Mouse (Mus musculus) liver, postnatal 0 days (tissue): ENCODE measurements around the gene Ccdc7a. TPM values are rescaled to one million over a fixed set of nuclear protein-coding genes. Genes with fewer than 3 reads are reported as not detected.
A peak's percentile ranks its signal among the peaks of the same experiment; 100 is the strongest.
"Not testable (repeated sequence)": the region's sequence is repeated elsewhere in the genome, so short reads cannot be mapped to it uniquely, and the experiment has no call there.

Source experiments
- ATAC-seq: fragments of 200-750 bp; cut with Nextera tagmentation; 2 replicates; pipeline ENCODE4 v1.8.0; 2017; ENCODE audit warnings: mild to moderate bottlenecking, moderate library complexity
- DNase-seq: peaks from one replicate; pipeline ENCODE4 v3.0.0-alpha.2; 2016
- H3K27ac ChIP-seq: fragments of 300-500 bp; sonication (generic); 2 replicates; pipeline ENCODE4 v1.5.1; 2014; ENCODE audit warnings: antibody characterized with exemption, moderate library complexity, mild to moderate bottlenecking, low read depth
- H3K27me3 ChIP-seq: fragments of 300-500 bp; sonication (generic); 2 replicates; pipeline ENCODE4 v1.6.1; 2014; ENCODE audit warnings: low read length, control low read depth, mixed read lengths; ENCODE audit not compliant: insufficient read depth
- H3K36me3 ChIP-seq: fragments of 300-500 bp; sonication (generic); replicated peaks from 2 replicates; pipeline ENCODE4 v1.6.1; 2014; ENCODE audit warnings: mild to moderate bottlenecking, control low read depth, low read length, moderate library complexity, mixed read lengths; ENCODE audit not compliant: insufficient read depth
- H3K4me1 ChIP-seq: fragments of 300-500 bp; sonication (generic); 2 replicates; pipeline ENCODE4 v1.6.1; 2014; ENCODE audit warnings: antibody characterized with exemption, mild to moderate bottlenecking, control low read depth; ENCODE audit not compliant: insufficient read depth
- H3K4me2 ChIP-seq: fragments of 300-500 bp; sonication (generic); 2 replicates; pipeline ENCODE4 v1.6.1; 2014; ENCODE audit warnings: low read depth, mild to moderate bottlenecking, low read length, moderate library complexity, mixed read lengths
- H3K4me3 ChIP-seq: fragments of 300-500 bp; sonication (generic); 2 replicates; pipeline ENCODE4 v1.5.1; 2014; ENCODE audit warnings: low read depth, low read length
- H3K9ac ChIP-seq: fragments of 300-500 bp; sonication (generic); replicated peaks from 2 replicates; pipeline ENCODE4 v1.6.1; 2014; ENCODE audit warnings: mild to moderate bottlenecking, moderate library complexity
- H3K9me3 ChIP-seq: fragments of 300-500 bp; sonication (generic); 2 replicates; pipeline ENCODE4 v1.6.1; 2016; ENCODE audit warnings: mild to moderate bottlenecking, control low read depth, low read length, mixed read lengths
- CTCF ChIP-seq: sonication (generic); IDR thresholded peaks from 2 replicates; pipeline ENCODE4 v1.5.1; 2016; ENCODE audit warnings: antibody characterized with exemption, low read depth
- EP300 ChIP-seq: IDR thresholded peaks from 2 replicates; pipeline ENCODE4 v1.6.1; 2016; ENCODE audit warnings: antibody characterized with exemption, low read depth, mild to moderate bottlenecking
- WGBS: fragments of 180-500 bp; shearing (Covaris S2); extraction: QIAGEN DNeasy Blood & Tissue Kit; methylation state at CpG from one replicate; pipeline ENCODE4 v1.1.7; 2014; ENCODE audit not compliant: insufficient replicate concordance; 5-methylcytosine and 5-hydroxymethylcytosine counted together
- polyA plus RNA-seq: library from polyadenylated mRNA; unstranded; fragments of >200 nt; fragmentation: Nextera tagmentation; extraction: Ambion mirVana; gene quantifications from 2 replicates; pipeline ENCODE4 v1.2.1, GENCODE M21; 2015

Gene Ccdc7a
- not detected in 2 replicates for polyA plus RNA-seq

DNA sequence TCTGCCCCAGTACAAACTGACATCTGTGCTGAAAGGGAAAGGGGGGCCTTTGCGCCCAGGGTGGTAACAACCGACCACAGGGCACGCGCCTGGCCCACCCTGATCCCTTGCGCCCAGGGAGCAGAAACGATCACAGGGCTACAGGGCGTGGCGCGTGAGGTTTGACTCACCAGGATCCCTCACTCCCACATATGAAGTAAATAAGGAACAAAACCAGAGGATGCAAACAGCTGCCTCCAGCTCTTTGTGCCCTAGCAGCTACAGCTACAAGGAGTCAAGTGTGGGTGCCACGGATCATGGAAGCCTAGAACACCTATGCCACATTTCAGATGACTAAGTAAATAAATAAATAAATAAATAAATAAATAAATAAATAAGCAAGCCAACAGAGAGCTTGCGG lies at the start of gene Ccdc7a:
Gene Ccdc7a (minus strand): TSS at position 101 of the 400 bp plus-strand sequence.
- not testable (repeated sequence) for H3K4me2 ChIP-seq, H3K36me3 ChIP-seq, DNase-seq, H3K27ac ChIP-seq, H3K27me3 ChIP-seq, H3K4me1 ChIP-seq, H3K9ac ChIP-seq, ATAC-seq, H3K4me3 ChIP-seq, H3K9me3 ChIP-seq
- WGBS, result 74% methylated on average over 2 of the region's 11 CpGs

DNA sequence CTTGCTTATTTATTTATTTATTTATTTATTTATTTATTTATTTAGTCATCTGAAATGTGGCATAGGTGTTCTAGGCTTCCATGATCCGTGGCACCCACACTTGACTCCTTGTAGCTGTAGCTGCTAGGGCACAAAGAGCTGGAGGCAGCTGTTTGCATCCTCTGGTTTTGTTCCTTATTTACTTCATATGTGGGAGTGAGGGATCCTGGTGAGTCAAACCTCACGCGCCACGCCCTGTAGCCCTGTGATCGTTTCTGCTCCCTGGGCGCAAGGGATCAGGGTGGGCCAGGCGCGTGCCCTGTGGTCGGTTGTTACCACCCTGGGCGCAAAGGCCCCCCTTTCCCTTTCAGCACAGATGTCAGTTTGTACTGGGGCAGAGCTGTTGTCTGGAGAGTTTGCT lies 1.5 kb upstream of the Ccdc7a start, which contains the start of gene Ccdc7b:
Gene Ccdc7b (plus strand): TSS at position 301 of the 400 bp plus-strand sequence.
- H3K4me2 ChIP-seq, H3K9me3 ChIP-seq, H3K9ac ChIP-seq, H3K27ac ChIP-seq, H3K27me3 ChIP-seq, H3K36me3 ChIP-seq, H3K4me1 ChIP-seq, H3K4me3 ChIP-seq, DNase-seq, ATAC-seq: not testable (repeated sequence)
- WGBS, result 85% methylated on average over 1 of the region's 10 CpGs

DNA sequence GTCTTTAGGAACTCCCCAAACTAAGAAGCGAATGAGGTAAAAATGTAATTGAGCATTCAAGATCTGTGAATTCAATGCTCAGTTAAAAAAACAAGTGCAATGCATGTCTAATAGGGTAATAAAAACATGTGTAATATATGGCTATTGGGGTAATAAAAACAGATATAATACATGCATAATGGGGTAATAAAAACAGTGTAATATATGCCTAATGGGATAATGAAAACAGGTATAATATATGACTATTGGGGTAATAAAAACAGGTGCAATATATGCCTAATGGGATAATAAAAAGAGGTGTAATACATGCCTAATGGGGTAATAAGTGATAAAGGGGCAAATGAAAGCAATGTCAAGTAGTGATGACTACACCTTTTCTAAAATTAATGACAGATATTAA lies 73.9 kb downstream of the Ccdc7a start:
- DNase-seq, result no peak
- ATAC-seq, result no peak
- 81% methylated on average over 1 of the region's 1 CpGs for WGBS
- Histone ChIP-seq H3K27ac (no peak overlapping the region), H3K27me3 (no peaks in the 10 kb centered on the region), H3K36me3 (no peaks in the 10 kb centered on the region), H3K4me3 (no peak overlapping the region), H3K9ac (no peak overlapping the region), H3K9me3 (no peaks in the 10 kb centered on the region), H3K4me1 (no peaks in the 10 kb centered on the region), H3K4me2 (no peak overlapping the region)
- no peak for TF ChIP-seq EP300
- TF ChIP-seq CTCF, result no peak

DNA sequence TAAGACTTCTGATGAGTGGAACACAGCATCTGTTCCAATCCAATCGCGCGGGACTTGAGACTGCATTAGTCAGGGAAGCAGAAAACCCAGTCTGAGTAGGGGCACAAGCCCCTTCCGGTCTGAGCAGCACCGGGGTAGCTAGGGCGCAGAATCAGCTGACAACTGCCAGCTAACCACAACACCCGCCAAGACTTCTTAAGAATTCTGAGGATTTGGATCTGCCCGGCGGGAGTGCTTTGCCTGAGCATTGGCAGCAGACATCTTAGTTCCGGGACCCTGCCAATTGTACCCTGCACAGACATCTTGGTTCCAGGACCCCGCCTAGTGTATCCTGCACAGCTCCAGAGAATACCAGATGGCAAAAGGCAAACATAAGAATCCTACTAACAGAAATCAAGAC lies 116.4 kb downstream of the Ccdc7a start:
- H3K9me3 ChIP-seq, H3K4me3 ChIP-seq, H3K36me3 ChIP-seq, H3K9ac ChIP-seq, ATAC-seq, H3K4me1 ChIP-seq, DNase-seq, H3K27ac ChIP-seq, H3K27me3 ChIP-seq, H3K4me2 ChIP-seq: not testable (repeated sequence)
- WGBS, result 79% methylated on average over 11 of the region's 11 CpGs

DNA sequence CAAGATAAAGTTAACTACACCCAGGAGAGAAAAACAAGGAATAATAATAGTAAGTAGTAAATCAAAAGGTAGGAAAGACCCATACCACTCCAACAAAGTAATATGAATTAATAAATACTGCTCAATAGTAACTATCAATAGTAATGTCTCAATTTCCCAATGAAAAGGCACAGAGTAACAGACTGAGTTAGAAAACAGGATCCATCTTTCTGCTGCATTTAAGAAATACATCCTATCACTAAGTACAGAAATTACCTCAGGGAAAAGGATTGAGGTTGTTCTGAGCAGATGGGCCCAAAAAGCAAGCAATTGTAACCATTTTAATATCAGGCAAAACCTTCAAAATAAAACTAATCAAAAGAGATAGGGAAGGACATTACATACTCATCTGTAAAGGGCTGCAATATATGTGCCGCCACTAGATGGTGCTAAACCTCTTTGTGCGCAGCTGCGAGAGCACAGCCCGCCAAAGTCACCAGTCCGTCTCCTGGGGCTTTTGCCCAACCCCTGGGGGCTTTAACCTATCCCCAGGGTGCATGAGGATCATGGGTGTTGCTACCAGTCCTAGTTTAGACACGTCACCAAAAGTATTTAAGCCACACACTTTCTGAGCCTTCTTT lies 124.2 kb downstream of the Ccdc7a start:
- peak; percentile 50; the same call in 1 of the 2 replicates for ATAC-seq
- not testable (repeated sequence) for H3K9me3 ChIP-seq, H3K27ac ChIP-seq, H3K9ac ChIP-seq, H3K36me3 ChIP-seq, DNase-seq, H3K27me3 ChIP-seq, H3K4me3 ChIP-seq, H3K4me2 ChIP-seq, H3K4me1 ChIP-seq
- peak; percentile 58 for TF ChIP-seq CTCF
- 1% methylated on average over 6 of the region's 6 CpGs for WGBS

DNA sequence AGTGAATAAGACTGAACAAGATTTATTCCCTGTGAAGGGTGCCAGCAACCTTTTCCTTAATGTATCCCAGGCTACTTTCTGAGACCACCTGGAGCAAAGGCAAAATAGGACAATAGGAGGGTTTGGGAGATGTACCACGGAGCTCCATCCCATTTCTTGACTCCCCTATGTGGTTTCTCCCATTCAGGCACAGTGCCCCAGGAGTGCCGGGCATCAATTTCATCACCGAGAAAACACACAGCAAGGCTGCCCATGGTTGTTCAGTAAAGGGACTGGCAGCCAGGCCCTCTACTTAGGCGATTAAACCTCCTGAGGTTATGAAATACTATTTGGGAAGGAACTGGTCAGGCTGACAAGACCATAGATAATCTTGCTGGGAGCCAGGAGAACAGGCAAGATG lies 131.9 kb downstream of the Ccdc7a start:
- WGBS, result 54% methylated on average over 4 of the region's 4 CpGs
- ATAC-seq, result no peak

DNA sequence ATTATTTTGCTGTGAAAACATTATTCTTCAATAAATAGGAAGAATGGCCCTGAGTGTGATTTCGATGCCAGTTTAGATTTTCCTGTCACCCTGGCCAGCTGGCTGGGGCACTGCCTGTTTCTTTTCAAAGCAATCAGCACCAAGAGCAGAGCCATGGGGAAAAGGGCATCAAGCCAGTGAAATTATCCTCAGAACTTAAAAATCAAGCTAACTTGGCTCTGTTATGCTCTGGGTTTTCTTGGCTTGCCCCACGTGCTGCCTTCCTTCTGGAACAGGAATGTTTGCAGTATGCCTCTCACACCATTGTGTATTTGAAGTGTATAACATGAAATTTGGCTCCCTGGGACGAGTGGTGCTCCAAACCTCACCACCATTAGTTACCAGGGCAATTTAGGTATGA lies 182.6 kb downstream of the Ccdc7a start:
- H3K27ac ChIP-seq, result no peak overlapping the region
- no peaks in the 10 kb centered on the region for H3K9me3 ChIP-seq
- H3K4me2 ChIP-seq, result no peak overlapping the region
- no peaks in the 10 kb centered on the region for H3K36me3 ChIP-seq
- no peak overlapping the region for H3K4me3 ChIP-seq
- 38% methylated on average over 3 of the region's 3 CpGs for WGBS
- no peak for DNase-seq
- ATAC-seq, result no peak
- H3K4me1 ChIP-seq, result no peaks in the 10 kb centered on the region
- no peak overlapping the region for H3K9ac ChIP-seq
- H3K27me3 ChIP-seq, result no peaks in the 10 kb centered on the region
- TF ChIP-seq CTCF (no peak), EP300 (no peak)

More for the DNA sequence above, 131.9 kb downstream of the Ccdc7a start:
- H3K4me2 ChIP-seq, result no peak overlapping the region
- no peak for TF ChIP-seq EP300
- no peak for TF ChIP-seq CTCF
- H3K4me3 ChIP-seq, result no peak overlapping the region
- no peaks in the 10 kb centered on the region for H3K9me3 ChIP-seq
- DNase-seq, result no peak
- H3K9ac ChIP-seq, result no peak overlapping the region
- no peaks in the 10 kb centered on the region for H3K27me3 ChIP-seq
- no peak overlapping the region for H3K27ac ChIP-seq
- H3K4me1 ChIP-seq, result no peaks in the 10 kb centered on the region
- H3K36me3 ChIP-seq, result no peaks in the 10 kb centered on the region
